Mouse (Mus musculus) embryonic facial prominence, embryonic 12.5 days (tissue): ENCODE data around the gene Cox6b2. TPM values are rescaled to one million over a fixed set of nuclear protein-coding genes. Genes with fewer than 3 reads are reported as not detected.
"Not testable (repeated sequence)": the region's sequence is repeated elsewhere in the genome, so short reads cannot be mapped to it uniquely, and the experiment has no call there.

Source experiments
- ATAC-seq: fragments of 200-750 bp; cut with Nextera tagmentation; 2 replicates; pipeline ENCODE4 v1.8.0; 2017; ENCODE audit not compliant: insufficient number of reproducible peaks, insufficient read depth, low FRiP score, low TSS enrichment
- H3K27ac ChIP-seq: fragments of 300-500 bp; sonication (generic); 2 replicates; pipeline ENCODE4 v1.5.1; 2016; ENCODE audit warnings: mild to moderate bottlenecking
- H3K27me3 ChIP-seq: fragments of 300-500 bp; sonication (generic); 2 replicates; pipeline ENCODE4 v1.6.1; 2016; ENCODE audit warnings: mild to moderate bottlenecking, moderate library complexity
- H3K36me3 ChIP-seq: fragments of 300-500 bp; sonication (generic); 2 replicates; pipeline ENCODE4 v1.6.1; 2016; ENCODE audit warnings: mild to moderate bottlenecking
- H3K4me1 ChIP-seq: fragments of 300-500 bp; sonication (generic); 2 replicates; pipeline ENCODE4 v1.6.1; 2016
- H3K4me2 ChIP-seq: fragments of 300-500 bp; sonication (generic); replicated peaks from 2 replicates; pipeline ENCODE4 v1.6.1; 2016; ENCODE audit warnings: mild to moderate bottlenecking, moderate library complexity
- H3K4me3 ChIP-seq: fragments of 300-500 bp; sonication (generic); 2 replicates; pipeline ENCODE4 v1.5.1; 2016; ENCODE audit warnings: mild to moderate bottlenecking
- H3K9ac ChIP-seq: fragments of 300-500 bp; sonication (generic); 2 replicates; pipeline ENCODE4 v1.6.1; 2016; ENCODE audit warnings: mild to moderate bottlenecking, moderate library complexity
- H3K9me3 ChIP-seq: fragments of 300-500 bp; sonication (generic); 2 replicates; pipeline ENCODE4 v1.6.1; 2016; ENCODE audit warnings: mild to moderate bottlenecking, moderate library complexity
- WGBS: fragments of 180-500 bp; shearing (Covaris S2); methylation state at CpG from one replicate; pipeline ENCODE4 v1.1.7; 2016; 5-methylcytosine and 5-hydroxymethylcytosine counted together
- polyA plus RNA-seq: library from polyadenylated mRNA; unstranded; fragments of >200 nt; fragmentation: Nextera tagmentation; extraction: Ambion mirVana; gene quantifications from 2 replicates; pipeline ENCODE4 v1.2.1, GENCODE M21; 2016

Cox6b2 gene
- polyA plus RNA-seq: 66.1 and 67.8 TPM in 2 replicates

GRCm38 (mm10) chr7:4752821-4753570 is at the start of gene Cox6b2:
TSS of gene Cox6b2 (minus strand) at chr7:4753094.
- H3K4me2 ChIP-seq: peak within 1 kb of the TSS; percentile 47
- H3K27me3 ChIP-seq: no peaks in the 10 kb centered on the region
- peak within 1 kb of the TSS; percentile 43 for H3K4me3 ChIP-seq
- peak within 1 kb of the TSS; percentile 19; the same call in 1 of the 2 replicates for H3K9ac ChIP-seq
- no peaks in the 10 kb centered on the region for H3K36me3 ChIP-seq
- peak within 1 kb of the TSS; percentile 86 for H3K27ac ChIP-seq
- H3K4me1 ChIP-seq: peaks cover 10% of the 10 kb centered on the region; the same call in 1 of the 2 replicates
- peak; percentile 92 for ATAC-seq
- 3% methylated on average over 24 of the region's 24 CpGs for WGBS
- no peaks in the 10 kb centered on the region for H3K9me3 ChIP-seq

- ATAC-seq: no peak
- peaks cover 31% of the 10 kb centered on the region for H3K36me3 ChIP-seq
- no peak overlapping the region for H3K27ac ChIP-seq
- no peaks in the 10 kb centered on the region for H3K27me3 ChIP-seq
- no peaks in the 10 kb centered on the region for H3K9me3 ChIP-seq
- no peak overlapping the region for H3K4me2 ChIP-seq
- no peaks in the 10 kb centered on the region for H3K4me1 ChIP-seq
- no peak overlapping the region for H3K9ac ChIP-seq
- H3K4me3 ChIP-seq: no peak overlapping the region
Observed at GRCm38 (mm10) chr7:4802247-4802646, 49.4 kb upstream of the Cox6b2 start.

- H3K9ac ChIP-seq: no peak overlapping the region
- no peak overlapping the region for H3K27ac ChIP-seq
- WGBS: 69% methylated on average over 7 of the region's 7 CpGs
- no peak for ATAC-seq
- H3K4me2 ChIP-seq: no peak overlapping the region
- H3K9me3 ChIP-seq: no peaks in the 10 kb centered on the region
- peaks cover 42% of the 10 kb centered on the region for H3K36me3 ChIP-seq
- no peak overlapping the region for H3K4me3 ChIP-seq
- H3K4me1 ChIP-seq: peaks cover 12% of the 10 kb centered on the region
- no peaks in the 10 kb centered on the region for H3K27me3 ChIP-seq
Observed at GRCm38 (mm10) chr7:4795767-4796433, 43.0 kb upstream of the Cox6b2 start.

- Histone ChIP-seq H3K9ac (no peak overlapping the region), H3K27me3 (peaks cover 4% of the 10 kb centered on the region; the same call in 1 of the 2 replicates), H3K9me3 (no peaks in the 10 kb centered on the region), H3K36me3 (peaks cover 42% of the 10 kb centered on the region), H3K4me2 (no peak overlapping the region), H3K27ac (no peak overlapping the region), H3K4me1 (peaks cover 12% of the 10 kb centered on the region), H3K4me3 (no peak overlapping the region; the same call in 1 of the 2 replicates)
- ATAC-seq: no peak
- 83% methylated on average over 3 of the region's 3 CpGs for WGBS
Observed at GRCm38 (mm10) chr7:4794631-4795168, 41.8 kb upstream of the Cox6b2 start.

GRCm38 (mm10) chr7:4793674-4794073 is 40.8 kb upstream of the Cox6b2 start:
- H3K9me3 ChIP-seq: no peaks in the 10 kb centered on the region
- 34% methylated on average over 4 of the region's 4 CpGs for WGBS
- H3K9ac ChIP-seq: peak overlapping the region; percentile 92
- peak overlapping the region; percentile 80 for H3K4me3 ChIP-seq
- no peak for ATAC-seq
- H3K4me1 ChIP-seq: peaks cover 12% of the 10 kb centered on the region
- H3K27me3 ChIP-seq: peaks cover 4% of the 10 kb centered on the region; the same call in 1 of the 2 replicates
- peak overlapping the region; percentile 93 for H3K4me2 ChIP-seq
- H3K36me3 ChIP-seq: peaks cover 42% of the 10 kb centered on the region
- peak overlapping the region; percentile 93 for H3K27ac ChIP-seq

DNA sequence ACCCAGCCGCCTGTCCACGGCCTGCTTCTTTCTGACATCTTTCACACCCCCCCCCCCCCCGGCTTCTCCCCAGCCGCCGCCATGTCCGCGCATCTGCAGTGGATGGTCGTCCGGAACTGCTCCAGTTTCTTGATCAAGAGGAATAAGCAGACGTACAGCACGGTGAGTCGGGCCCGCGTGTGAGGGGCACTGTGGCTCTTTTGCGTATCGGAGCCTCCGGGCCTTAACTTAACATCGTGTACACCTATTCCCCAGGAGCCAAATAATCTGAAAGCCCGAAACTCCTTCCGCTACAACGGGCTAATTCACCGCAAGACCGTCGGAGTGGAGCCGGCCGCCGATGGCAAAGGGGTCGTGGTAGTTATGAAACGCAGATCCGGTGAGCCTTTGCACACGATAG is 40.4 kb upstream of the Cox6b2 start:
- peak overlapping the region; percentile 93 for H3K4me2 ChIP-seq
- WGBS: 1% methylated on average over 31 of the region's 31 CpGs

GRCm38 (mm10) chr7:4792278-4793212 is 39.7 kb upstream of the Cox6b2 start, which contains the start of gene Rpl28:
TSS of gene Rpl28 (plus strand) at chr7:4792874.
- Histone ChIP-seq H3K4me2 (peak within 1 kb of the TSS; percentile 93), H3K4me1 (peaks cover 17% of the 10 kb centered on the region), H3K27me3 (peaks cover 4% of the 10 kb centered on the region; the same call in 1 of the 2 replicates), H3K9ac (peak within 1 kb of the TSS; percentile 92), H3K36me3 (peaks cover 35% of the 10 kb centered on the region), H3K27ac (peak within 1 kb of the TSS; percentile 93), H3K4me3 (peak within 1 kb of the TSS; percentile 80), H3K9me3 (no peaks in the 10 kb centered on the region)
- ATAC-seq: peak; percentile 82
- 2% methylated on average over 54 of the region's 54 CpGs for WGBS

More for the DNA sequence above, 40.4 kb upstream of the Cox6b2 start:
- peaks cover 16% of the 10 kb centered on the region for H3K4me1 ChIP-seq
- peak overlapping the region; percentile 93 for H3K27ac ChIP-seq
- H3K9ac ChIP-seq: peak overlapping the region; percentile 92
- H3K27me3 ChIP-seq, H3K9me3 ChIP-seq: not testable (repeated sequence)
- ATAC-seq: 0 out of 2 replicates have a peak, but pooled peaks have one; percentile 1
- peak overlapping the region; percentile 80 for H3K4me3 ChIP-seq
- peaks cover 42% of the 10 kb centered on the region for H3K36me3 ChIP-seq

GRCm38 (mm10) chr7:4789436-4789935 is 36.6 kb upstream of the Cox6b2 start, which contains the start of gene Tmem238:
TSS of gene Tmem238 (minus strand) at chr7:4789656.
- ATAC-seq: 0 out of 2 replicates have a peak, but pooled peaks have one; percentile 3
- H3K9ac ChIP-seq: peak within 1 kb of the TSS; percentile 74
- peaks cover 13% of the 10 kb centered on the region for H3K4me1 ChIP-seq
- no peaks in the 10 kb centered on the region for H3K9me3 ChIP-seq
- peak within 1 kb of the TSS; percentile 52 for H3K4me3 ChIP-seq
- peaks cover 4% of the 10 kb centered on the region; the same call in 1 of the 2 replicates for H3K27me3 ChIP-seq
- H3K36me3 ChIP-seq: peaks cover 9% of the 10 kb centered on the region
- H3K4me2 ChIP-seq: peak within 1 kb of the TSS; percentile 92
- H3K27ac ChIP-seq: 0 out of 2 replicates have a peak within 1 kb of the TSS, but pooled peaks have one; percentile 57
- WGBS: 8% methylated on average over 40 of the region's 40 CpGs

DNA sequence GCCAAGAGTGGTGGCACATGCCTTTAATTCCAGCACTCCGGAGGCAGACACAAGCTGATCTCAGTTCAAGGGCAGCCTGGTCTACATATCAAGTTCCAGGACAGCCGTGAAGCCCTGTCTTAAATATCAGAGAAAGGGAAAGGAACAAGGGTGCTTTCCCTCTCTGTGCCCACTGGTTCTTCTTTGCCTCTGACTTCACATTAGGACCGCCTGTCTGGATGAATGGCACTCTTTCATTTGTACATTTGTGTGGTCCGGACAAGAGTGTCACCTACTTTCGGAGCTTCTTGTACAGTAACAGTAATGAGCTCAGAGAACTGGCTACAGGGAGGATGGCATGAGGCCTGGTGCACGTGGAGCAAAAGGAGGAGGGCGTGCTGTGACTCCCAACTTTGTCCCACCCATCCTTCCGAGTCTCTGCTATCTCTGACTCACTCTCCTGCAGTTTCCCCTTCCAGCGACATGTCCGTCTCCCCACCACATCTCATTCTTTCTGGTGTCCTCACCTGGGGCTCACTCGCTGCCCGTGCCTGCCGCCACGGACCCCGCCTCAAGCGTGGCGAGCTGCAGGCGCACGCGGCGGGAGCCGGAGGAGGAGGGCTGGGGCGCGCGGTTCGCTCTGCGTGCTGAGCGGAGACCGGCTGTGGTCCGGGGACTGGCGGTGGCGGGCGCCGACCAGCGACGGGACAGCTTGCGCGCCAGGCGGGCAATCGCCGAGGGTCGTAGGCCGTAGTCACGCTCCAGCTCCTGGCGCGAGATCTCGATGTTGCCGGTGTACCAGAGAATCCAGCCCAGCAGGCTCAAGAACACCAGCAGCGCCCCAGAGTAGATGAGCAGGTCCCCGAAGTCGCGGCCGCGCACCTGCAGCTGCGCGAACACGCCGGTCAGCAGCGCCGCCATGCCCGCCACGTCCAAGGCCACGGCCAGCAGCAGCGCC is 35.9 kb upstream of the Cox6b2 start:
- H3K27ac ChIP-seq: 0 out of 2 replicates have a peak overlapping the region, but pooled peaks have one; percentile 57
- WGBS: 2% methylated on average over 62 of the region's 64 CpGs
- H3K9me3 ChIP-seq: no peaks in the 10 kb centered on the region
- peaks cover 2% of the 10 kb centered on the region for H3K36me3 ChIP-seq
- H3K27me3 ChIP-seq: peaks cover 4% of the 10 kb centered on the region; the same call in 1 of the 2 replicates
- H3K9ac ChIP-seq: peak overlapping the region; percentile 74
- H3K4me1 ChIP-seq: peaks cover 6% of the 10 kb centered on the region
- H3K4me3 ChIP-seq: peak overlapping the region; percentile 52
- 0 out of 2 replicates have a peak, but pooled peaks have one; percentile 48 for ATAC-seq
- H3K4me2 ChIP-seq: peak overlapping the region; percentile 92
